Mouse (Mus musculus): ENCODE results near the gene Ncdn.

The Ncdn gene

DNA sequence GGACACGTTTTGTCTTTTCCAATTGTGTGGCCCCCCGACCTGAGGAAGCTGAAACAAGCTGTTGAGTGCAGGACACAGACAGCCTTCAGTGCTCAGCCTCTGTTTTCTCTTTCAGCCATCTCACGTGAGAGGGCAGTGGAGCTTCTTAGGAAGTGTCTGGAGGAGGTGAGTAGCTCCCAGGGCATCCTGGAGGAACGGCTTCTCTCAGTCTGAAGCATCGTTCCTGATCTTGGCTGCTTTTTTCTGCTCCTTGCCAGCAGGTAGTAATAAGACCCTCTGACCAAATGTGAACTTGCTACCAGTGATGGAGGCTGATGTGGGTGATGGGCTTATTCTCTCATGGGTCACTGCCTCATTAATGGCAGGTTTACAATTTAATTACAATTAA, 45.8 kb downstream of the Ncdn start:
- DNase-seq (ENCODE audit: low spot score): no peak

DNA sequence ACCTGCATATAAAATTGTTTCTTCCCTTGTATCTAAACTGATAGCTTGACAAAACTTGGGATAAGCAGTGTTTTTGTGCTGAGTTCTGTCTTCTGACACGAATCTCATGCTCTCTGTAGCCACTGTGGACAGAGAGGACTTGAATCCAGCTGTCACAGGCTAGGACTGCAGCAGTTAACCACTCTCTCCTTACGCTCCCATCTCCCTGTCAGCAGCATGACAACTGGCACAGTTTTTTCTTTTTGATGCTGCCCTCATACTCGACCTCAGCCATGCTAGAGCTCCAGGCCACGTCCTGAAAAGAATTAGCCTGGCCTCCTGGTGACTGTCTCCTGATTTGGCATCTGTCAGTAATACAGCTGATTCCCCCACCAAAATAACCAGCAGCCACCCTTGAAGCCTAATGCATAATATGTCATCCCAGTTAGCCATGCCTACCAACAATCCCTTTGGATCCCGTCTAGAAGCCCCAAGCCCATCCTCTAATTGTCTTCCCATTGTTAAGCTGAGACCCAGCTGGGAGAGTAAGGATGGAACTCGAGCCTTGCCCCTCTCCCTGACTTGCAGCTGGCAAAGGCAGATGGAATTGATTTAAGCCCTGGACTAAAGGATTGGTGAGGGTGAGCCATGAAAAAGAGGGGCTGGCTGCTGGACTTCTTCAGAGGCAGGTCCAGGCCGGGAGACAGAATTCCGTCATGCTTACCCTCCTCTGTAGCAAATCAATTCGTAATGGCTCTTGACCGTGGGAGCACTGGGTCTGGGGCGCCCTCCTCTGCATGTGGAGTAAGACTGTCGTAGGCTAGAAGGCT, 46.4 kb downstream of the Ncdn start:
- DNase-seq (ENCODE audit: low spot score): no peak

DNA sequence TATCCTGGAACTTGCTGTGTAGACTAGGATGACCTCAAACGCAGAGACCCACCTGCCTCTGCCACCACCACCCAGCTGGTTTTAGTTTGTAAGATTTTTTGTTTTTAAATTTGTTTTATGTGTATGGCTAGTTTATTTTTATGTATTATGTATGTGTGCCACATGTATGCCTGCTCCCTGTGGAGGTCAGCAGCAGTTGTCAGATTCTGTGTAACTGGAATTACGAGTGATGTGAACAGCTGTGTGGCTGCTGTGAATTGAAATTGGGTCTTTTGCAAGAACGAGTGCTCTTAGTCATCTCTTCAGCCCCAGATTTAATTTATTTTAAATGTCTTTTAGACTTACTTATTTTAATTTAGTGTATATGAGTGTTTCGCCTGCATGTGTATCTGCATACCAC, 56.3 kb downstream of the Ncdn start:
- no peak for DNase-seq (ENCODE audit: low spot score)
